Comparison of ENCODE assay signal across 23 mouse cellular contexts in the genomic region with DNA sequence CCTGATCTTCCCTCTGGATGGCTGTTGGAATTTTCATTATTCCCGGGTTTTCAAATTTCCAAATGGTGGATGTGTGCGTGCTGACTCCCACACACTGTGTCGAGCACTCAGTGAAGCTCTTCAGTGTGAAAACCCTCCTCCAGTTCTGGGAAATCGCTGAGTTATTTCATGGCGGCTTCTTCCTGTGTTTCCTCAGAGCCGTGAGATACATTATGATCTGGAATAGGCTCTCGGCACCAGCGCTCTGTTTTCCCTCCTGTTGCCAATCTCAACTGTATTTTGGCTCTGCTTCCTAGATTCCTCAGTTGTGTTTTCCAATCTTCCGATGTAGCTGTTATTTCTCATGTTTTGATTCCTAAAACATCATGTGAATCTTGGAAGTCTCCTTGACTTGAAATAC.
DNase-seq lines count a peak whose midpoint lies in the region; ATAC-seq and TF ChIP-seq lines count a peak whose summit lies in the region.
"Had no signal": no experiment of that assay in that cellular context is flagged by ENCODE, and none has a peak within 500 bp of the region (broad histone marks: within the 10 kb centered on the region; RNA-seq: fewer than 3 reads in every experiment).

No protein-coding gene starts in this region.

- 76% methylated on average over 9 of the region's 9 CpGs for WGBS in embryonic facial prominence, embryonic 14.5 days
- WGBS in embryonic facial prominence, embryonic 10.5 days, result 91% methylated on average over 9 of the region's 9 CpGs

- H3K9me3 ChIP-seq in embryonic facial prominence, embryonic 14.5 days (ENCODE audit: control insufficient read depth, low read length), result no peaks in the 10 kb centered on the region
- H3K9me3 ChIP-seq in embryonic facial prominence, embryonic 10.5 days, result no peaks in the 10 kb centered on the region
- H3K9me3 ChIP-seq: heart, embryonic 13.5 days; limb, embryonic 12.5 days; megakaryocyte, embryonic 14.5 days; midbrain, embryonic 13.5 days had no signal

- no peak overlapping the region for H3K9ac ChIP-seq in embryonic facial prominence, embryonic 14.5 days (ENCODE audit: low read depth, low read length)
- H3K9ac ChIP-seq: heart, embryonic 13.5 days; limb, embryonic 12.5 days; midbrain, embryonic 13.5 days had no signal

- intact Hi-C loops in left cerebral cortex, adult 2 months (cut with DNase I), result no loop called here
- intact Hi-C loops in left cerebral cortex, postnatal 4 days (cut with DNase I), result no loop called here
- intact Hi-C loops in left cerebral cortex, postnatal 36 days (cut with DNase I), result loop anchor here (5.0 kb wide), 1 partner anchor 84 kb away; no protein-coding TSS in a partner anchor

- ATAC-seq in embryonic facial prominence, embryonic 14.5 days (ENCODE audit: low read depth), result no peak
- ATAC-seq: hindbrain, postnatal 0 days; intestine, embryonic 16.5 days; midbrain, embryonic 13.5 days had no signal

- H3K36me3 ChIP-seq in embryonic facial prominence, embryonic 14.5 days (ENCODE audit: control insufficient read depth, insufficient read depth, low read length), result no peaks in the 10 kb centered on the region
- no peaks in the 10 kb centered on the region for H3K36me3 ChIP-seq in embryonic facial prominence, embryonic 10.5 days (replicated peaks)
- H3K36me3 ChIP-seq: heart, embryonic 13.5 days; limb, embryonic 12.5 days had no signal

- H3K27ac ChIP-seq in embryonic facial prominence, embryonic 14.5 days (replicated peaks; ENCODE audit: low read depth, low read length), result no peak overlapping the region
- H3K27ac ChIP-seq in embryonic facial prominence, embryonic 10.5 days (replicated peaks), result no peak overlapping the region
- H3K27ac ChIP-seq in left cerebral cortex, adult 2 months, result 0 out of 2 replicates have a peak overlapping the region, but pooled peaks have one; percentile 28
- H3K27ac ChIP-seq: heart, adult 2 months; heart, embryonic 13.5 days; hindbrain, postnatal 0 days; limb, embryonic 12.5 days; midbrain, embryonic 13.5 days had no signal

- no peak overlapping the region for H3K4me3 ChIP-seq in embryonic facial prominence, embryonic 14.5 days (ENCODE audit: low read depth, low read length)
- no peak overlapping the region for H3K4me3 ChIP-seq in embryonic facial prominence, embryonic 10.5 days
- no peak overlapping the region for H3K4me3 ChIP-seq in left cerebral cortex, adult 2 months
- H3K4me3 ChIP-seq: heart, adult 2 months; heart, embryonic 13.5 days; limb, embryonic 12.5 days; megakaryocyte, embryonic 14.5 days; midbrain, embryonic 13.5 days had no signal

- H3K4me1 ChIP-seq in embryonic facial prominence, embryonic 14.5 days (ENCODE audit: control insufficient read depth, insufficient read depth, low read length), result no peaks in the 10 kb centered on the region
- H3K4me1 ChIP-seq in embryonic facial prominence, embryonic 10.5 days, result no peaks in the 10 kb centered on the region
- H3K4me1 ChIP-seq: heart, embryonic 13.5 days; limb, embryonic 12.5 days; megakaryocyte, embryonic 14.5 days; midbrain, embryonic 13.5 days had no signal

- peak; percentile 41 for DNase-seq in embryonic facial prominence, embryonic 14.5 days (ENCODE audit: low spot score)
- no peak for DNase-seq in embryonic facial prominence, embryonic 10.5 days (ENCODE audit: low spot score)
- DNase-seq in frontal cortex, adult 2 months (ENCODE audit: extremely low spot score in 1 of 2, low spot score in 1 of 2), result peak; percentile 46 to 76
- no peak for DNase-seq in frontal cortex, postnatal 25 days (ENCODE audit: low spot score in 2 of 2)
- peak in 1 of 2 experiments; percentile 36 for DNase-seq in left cerebral cortex, adult 2 months (ENCODE audit: extremely low spot score in 1 of 2, low spot score in 2 of 2)
- no peak for DNase-seq in left cerebral cortex, postnatal 4 days
- DNase-seq in left cerebral cortex, postnatal 36 days (ENCODE audit: low spot score in 2 of 2), result peak; percentile 52 to 54
- no peak for DNase-seq in lung, postnatal 36 days
- DNase-seq: adrenal gland, postnatal 10 days; cerebellum, adult 9-10 months; gastrocnemius, postnatal 25 days; heart, adult 2 months; heart, postnatal 14 days; layer of hippocampus, postnatal 36 days; lung, adult 18-20 months; thymus, postnatal 36 days had no signal

- no peaks in the 10 kb centered on the region for H3K27me3 ChIP-seq in embryonic facial prominence, embryonic 14.5 days (replicated peaks; ENCODE audit: control insufficient read depth, insufficient read depth, low read length)
- H3K27me3 ChIP-seq in embryonic facial prominence, embryonic 10.5 days (replicated peaks; ENCODE audit: low read depth, poor library complexity, severe bottlenecking), result no peaks in the 10 kb centered on the region
- H3K27me3 ChIP-seq: heart, embryonic 13.5 days; limb, embryonic 12.5 days; midbrain, embryonic 13.5 days had no signal

- H3K4me2 ChIP-seq in embryonic facial prominence, embryonic 14.5 days (ENCODE audit: low read depth, low read length), result no peak overlapping the region
- H3K4me2 ChIP-seq: heart, embryonic 13.5 days; limb, embryonic 12.5 days; liver, embryonic 11.5 days; midbrain, embryonic 13.5 days had no signal

- no peak for TF ChIP-seq CTCF in left cerebral cortex, adult 2 months (IDR thresholded peaks at IDR 0.05)

Comparison
In these comparisons a context has a peak if more than half of its experiments do, and no peak if none do; other contexts are left out.
1. DNase-seq: peak in embryonic facial prominence, embryonic 14.5 days (single experiment), frontal cortex, adult 2 months (2 of 2) and left cerebral cortex, postnatal 36 days (2 of 2); none in embryonic facial prominence, embryonic 10.5 days (single experiment), frontal cortex, postnatal 25 days (0 of 2), left cerebral cortex, postnatal 4 days (single experiment) and lung, postnatal 36 days (single experiment).